11 mouse cellular contexts compared by ENCODE assay signal in genomic region chr6:63963789-63964188, GRCm38 (mm10).
DNase-seq lines count a peak whose midpoint lies in the region; ATAC-seq and TF ChIP-seq lines count a peak whose summit lies in the region.
"Had no signal": no experiment of that assay in that cellular context is flagged by ENCODE, and none has a peak within 500 bp of the region (broad histone marks: within the 10 kb centered on the region; RNA-seq: fewer than 3 reads in every experiment).

No protein-coding gene starts in this region.

- no peak overlapping the region for H3K9ac ChIP-seq in hindbrain, embryonic 11.5 days (ENCODE audit: low read depth, low read length)
- no peak overlapping the region for H3K9ac ChIP-seq in midbrain, embryonic 16.5 days (ENCODE audit: low read depth, low read length)

- peak; percentile 81 for ATAC-seq in hindbrain, embryonic 11.5 days (ENCODE audit: low FRiP score)
- ATAC-seq in midbrain, embryonic 16.5 days, result peak; percentile 70
- ATAC-seq: lung, postnatal 0 days had no signal

- no peak overlapping the region for H3K4me3 ChIP-seq in hindbrain, embryonic 11.5 days (ENCODE audit: low read depth, low read length)
- H3K4me3 ChIP-seq in hindbrain, embryonic 10.5 days, result no peak overlapping the region
- no peak overlapping the region for H3K4me3 ChIP-seq in midbrain, embryonic 16.5 days (ENCODE audit: low read depth, low read length)

- no peaks in the 10 kb centered on the region for H3K36me3 ChIP-seq in hindbrain, embryonic 11.5 days (ENCODE audit: control insufficient read depth, insufficient read depth, low read length)
- H3K36me3 ChIP-seq in hindbrain, embryonic 10.5 days, result no peaks in the 10 kb centered on the region
- no peaks in the 10 kb centered on the region for H3K36me3 ChIP-seq in midbrain, embryonic 16.5 days (ENCODE audit: control insufficient read depth, insufficient read depth, low read length)

- WGBS in hindbrain, embryonic 11.5 days, result 62% methylated on average over 3 of the region's 3 CpGs
- 78% methylated on average over 3 of the region's 3 CpGs for WGBS in hindbrain, embryonic 10.5 days
- WGBS in midbrain, embryonic 16.5 days, result 52% methylated on average over 3 of the region's 3 CpGs

- no peak for TF ChIP-seq CTCF in brain, embryonic 14.5 days (IDR thresholded peaks at IDR 0.05; ENCODE audit: borderline replicate concordance, extremely low read depth, insufficient read depth, insufficient read length)

- no peaks in the 10 kb centered on the region for H3K9me3 ChIP-seq in hindbrain, embryonic 11.5 days (ENCODE audit: control insufficient read depth, low read length)
- H3K9me3 ChIP-seq in hindbrain, embryonic 10.5 days, result no peaks in the 10 kb centered on the region
- H3K9me3 ChIP-seq in midbrain, embryonic 16.5 days (replicated peaks; ENCODE audit: control insufficient read depth, low read length, poor library complexity, severe bottlenecking), result no peaks in the 10 kb centered on the region

- no peaks in the 10 kb centered on the region for H3K27me3 ChIP-seq in hindbrain, embryonic 11.5 days (ENCODE audit: control insufficient read depth, insufficient read depth, low read length)
- no peaks in the 10 kb centered on the region for H3K27me3 ChIP-seq in hindbrain, embryonic 10.5 days (ENCODE audit: insufficient read depth, poor library complexity, severe bottlenecking)
- H3K27me3 ChIP-seq in midbrain, embryonic 16.5 days (ENCODE audit: control insufficient read depth, insufficient read depth, low read depth, low read length), result no peaks in the 10 kb centered on the region

- DNase-seq in hindbrain, embryonic 11.5 days (ENCODE audit: low spot score), result no peak
- DNase-seq in hindbrain, embryonic 10.5 days (ENCODE audit: low spot score), result no peak
- peak; percentile 57 for DNase-seq in brain, embryonic 14.5 days (ENCODE audit: low read depth)
- DNase-seq in embryo, embryonic 11 days, result peak; percentile 53
- DNase-seq in layer of hippocampus, adult 9-11 months, result no peak
- no peak for DNase-seq in right cerebral cortex, postnatal 4 days
- DNase-seq: gastrocnemius, postnatal 10 days; right cerebral cortex, postnatal 25 days had no signal

- H3K27ac ChIP-seq in hindbrain, embryonic 11.5 days (ENCODE audit: low read depth, low read length), result no peak overlapping the region
- no peak overlapping the region for H3K27ac ChIP-seq in hindbrain, embryonic 10.5 days
- no peak overlapping the region for H3K27ac ChIP-seq in midbrain, embryonic 16.5 days (ENCODE audit: low read length)
- H3K27ac ChIP-seq: stomach, postnatal 0 days had no signal

- no peak overlapping the region for H3K4me2 ChIP-seq in hindbrain, embryonic 11.5 days (replicated peaks; ENCODE audit: low read depth, low read length)
- no peak overlapping the region for H3K4me2 ChIP-seq in midbrain, embryonic 16.5 days (ENCODE audit: low read length)

- H3K4me1 ChIP-seq in hindbrain, embryonic 11.5 days (replicated peaks; ENCODE audit: control insufficient read depth, insufficient read depth, low read length), result no peaks in the 10 kb centered on the region
- H3K4me1 ChIP-seq in hindbrain, embryonic 10.5 days (replicated peaks), result no peaks in the 10 kb centered on the region
- peaks cover 13% of the 10 kb centered on the region for H3K4me1 ChIP-seq in midbrain, embryonic 16.5 days (ENCODE audit: control insufficient read depth, insufficient read depth, low read length)

- no peak for TF ChIP-seq POLR2A in brain, embryonic 14.5 days (IDR thresholded peaks at IDR 0.05; ENCODE audit: borderline replicate concordance, extremely low read depth, insufficient read depth, insufficient read length, poor library complexity, severe bottlenecking)

Comparison
In these comparisons a context has a peak if more than half of its experiments do, and no peak if none do; other contexts are left out.
1. DNase-seq: peak in brain, embryonic 14.5 days (single experiment) and embryo, embryonic 11 days (single experiment); none in hindbrain, embryonic 11.5 days (single experiment), hindbrain, embryonic 10.5 days (single experiment), layer of hippocampus, adult 9-11 months (single experiment) and right cerebral cortex, postnatal 4 days (single experiment).